Mouse (Mus musculus): ENCODE results near the gene Gm21627. TPM values are rescaled to one million over a fixed set of nuclear protein-coding genes. Genes with fewer than 3 reads are reported as not detected.
"Not testable (repeated sequence)": the region's sequence is repeated elsewhere in the genome, so short reads cannot be mapped to it uniquely, and the experiment has no call there.

Gene Gm21627
- polyA plus RNA-seq (2014; fragmentation: Nextera tagmentation; extraction: Ambion mirVana) = not detected in 2 replicates

- not testable (repeated sequence) for H3K9ac ChIP-seq (replicated peaks; ENCODE audit: low read length); H3K36me3 ChIP-seq (ENCODE audit: control insufficient read depth, insufficient read depth, low read length); H3K4me2 ChIP-seq (ENCODE audit: low read length); H3K27ac ChIP-seq (replicated peaks; ENCODE audit: low read depth, low read length); H3K27me3 ChIP-seq (ENCODE audit: control insufficient read depth, insufficient read depth, low read length); ATAC-seq (ENCODE audit: low FRiP score, low TSS enrichment); H3K9me3 ChIP-seq (ENCODE audit: control insufficient read depth, low read length); DNase-seq; H3K4me1 ChIP-seq (ENCODE audit: control insufficient read depth, insufficient read depth, low read length); H3K4me3 ChIP-seq (replicated peaks; ENCODE audit: low read depth, low read length)
- no CpG with 5 or more reads among the region's 6 CpGs for WGBS
Measured at GRCm38 (mm10) chrY:63228127-63228526, at the start of gene Gm21627. Gene Gm21627, plus strand, starts transcription at chrY:63228427.

All from midbrain, embryonic 14.5 days (tissue).